10 mouse cellular contexts compared by ENCODE assay signal in the genomic region with DNA sequence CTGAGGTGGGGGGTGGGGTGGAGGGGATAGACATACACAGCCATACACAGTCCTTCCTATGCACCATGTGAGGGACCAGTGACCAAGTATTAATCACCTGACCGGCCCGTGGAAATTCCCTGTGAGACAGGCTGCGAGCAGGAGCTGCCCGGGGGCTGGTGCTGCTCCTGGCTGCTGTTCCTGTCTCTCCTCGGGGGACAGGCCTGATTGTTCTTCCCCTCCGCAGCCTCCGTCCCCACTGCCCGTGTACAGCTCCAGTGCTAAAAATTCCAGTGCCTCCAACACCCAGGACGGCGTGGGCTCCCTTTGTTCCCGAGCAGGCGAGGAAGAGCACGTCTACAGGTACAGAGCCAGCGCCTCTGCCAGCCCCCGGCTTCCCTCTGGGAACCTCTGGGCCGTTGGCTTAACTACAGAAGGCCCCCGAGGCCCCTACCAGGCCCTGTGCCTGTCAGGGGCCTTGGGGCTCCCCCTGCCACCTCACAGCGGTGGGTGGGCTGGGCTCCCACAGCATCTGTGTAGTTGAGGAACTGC. TPM values are rescaled to one million over a fixed set of nuclear protein-coding genes. Genes with fewer than 3 reads are reported as not detected.
DNase-seq lines count a peak whose midpoint lies in the region; ATAC-seq and TF ChIP-seq lines count a peak whose summit lies in the region.
"Had no signal": no experiment of that assay in that cellular context is flagged by ENCODE, and none has a peak within 500 bp of the region (broad histone marks: within the 10 kb centered on the region; RNA-seq: fewer than 3 reads in every experiment).

No protein-coding gene starts in this region.

- no peak for ATAC-seq in heart, embryonic 15.5 days (replicated peaks; ENCODE audit: insufficient number of reproducible peaks, insufficient read depth, low FRiP score, low read depth)
- ATAC-seq in intestine, postnatal 0 days = no peak

- H3K4me2 ChIP-seq in heart, embryonic 15.5 days = no peak overlapping the region; the same call in 1 of the 2 replicates
- peak overlapping the region; percentile 70 for H3K4me2 ChIP-seq in intestine, postnatal 0 days (replicated peaks; ENCODE audit: low read depth)

- no peaks in the 10 kb centered on the region for H3K9me3 ChIP-seq in heart, embryonic 15.5 days (replicated peaks)
- H3K9me3 ChIP-seq in embryonic facial prominence, embryonic 10.5 days = no peaks in the 10 kb centered on the region
- no peaks in the 10 kb centered on the region for H3K9me3 ChIP-seq in intestine, postnatal 0 days (ENCODE audit: control insufficient read depth)

- WGBS in heart, embryonic 15.5 days = 57% methylated on average over 18 of the region's 18 CpGs
- WGBS in lung, adult 2 months = 48% methylated on average over 18 of the region's 18 CpGs
- WGBS in embryonic facial prominence, embryonic 10.5 days = 51% methylated on average over 18 of the region's 18 CpGs
- WGBS in intestine, postnatal 0 days = 66% methylated on average over 18 of the region's 18 CpGs

- TF ChIP-seq CTCF in lung, adult 2 months (IDR thresholded peaks at IDR 0.05; ENCODE audit: insufficient read depth, low read length) = no peak
- no peak for TF ChIP-seq CTCF in intestine, postnatal 0 days (IDR thresholded peaks at IDR 0.05; ENCODE audit: low read depth)

- H3K4me3 ChIP-seq in heart, embryonic 15.5 days = no peak overlapping the region
- peak overlapping the region; percentile 57 for H3K4me3 ChIP-seq in lung, adult 2 months (replicated peaks; ENCODE audit: extremely low read depth, low read depth, low read length)
- peak overlapping the region; percentile 16; the same call in 1 of the 2 replicates for H3K4me3 ChIP-seq in embryonic facial prominence, embryonic 10.5 days
- H3K4me3 ChIP-seq in intestine, postnatal 0 days (ENCODE audit: low read depth, low read length) = no peak overlapping the region; the same call in 1 of the 2 replicates
- H3K4me3 ChIP-seq: erythroblast, embryonic 14.5 days had no signal

- peaks cover 37% of the 10 kb centered on the region for H3K4me1 ChIP-seq in heart, embryonic 15.5 days (replicated peaks)
- peaks cover 20% of the 10 kb centered on the region for H3K4me1 ChIP-seq in lung, adult 2 months (ENCODE audit: control insufficient read depth, insufficient read depth, low read length)
- H3K4me1 ChIP-seq in embryonic facial prominence, embryonic 10.5 days = peaks cover 68% of the 10 kb centered on the region
- peaks cover 5% of the 10 kb centered on the region; the same call in 1 of the 2 replicates for H3K4me1 ChIP-seq in intestine, postnatal 0 days (replicated peaks; ENCODE audit: control insufficient read depth, insufficient read depth, low read length)

- no peaks in the 10 kb centered on the region for H3K27me3 ChIP-seq in heart, embryonic 15.5 days
- H3K27me3 ChIP-seq in embryonic facial prominence, embryonic 10.5 days (replicated peaks; ENCODE audit: low read depth, poor library complexity, severe bottlenecking) = no peaks in the 10 kb centered on the region
- H3K27me3 ChIP-seq in intestine, postnatal 0 days (replicated peaks; ENCODE audit: control insufficient read depth, insufficient read depth, low read length) = no peaks in the 10 kb centered on the region

- no peak for DNase-seq in heart, adult 9 months (ENCODE audit: low spot score in 2 of 2)
- DNase-seq in lung, adult 2 months = no peak
- no peak for DNase-seq in lung, adult 18-20 months
- DNase-seq in embryonic facial prominence, embryonic 10.5 days (ENCODE audit: low spot score) = no peak
- DNase-seq in right cerebral cortex, adult 2 months (ENCODE audit: low spot score in 2 of 2) = no peak
- DNase-seq: midbrain, embryonic 14.5 days; thymus, postnatal 4 days had no signal

- H3K36me3 ChIP-seq in heart, embryonic 15.5 days = peaks cover 29% of the 10 kb centered on the region
- H3K36me3 ChIP-seq in embryonic facial prominence, embryonic 10.5 days (replicated peaks) = peaks cover 60% of the 10 kb centered on the region
- peaks cover 57% of the 10 kb centered on the region for H3K36me3 ChIP-seq in intestine, postnatal 0 days (ENCODE audit: control insufficient read depth, insufficient read depth)

- H3K9ac ChIP-seq in heart, embryonic 15.5 days = no peak overlapping the region
- H3K9ac ChIP-seq in intestine, postnatal 0 days (ENCODE audit: low read depth, low read length) = no peak overlapping the region

- no peak for TF ChIP-seq POLR2A in lung, adult 2 months (IDR thresholded peaks at IDR 0.05; ENCODE audit: borderline replicate concordance, extremely low read depth, low read depth, low read length)

- peak overlapping the region; percentile 87 for H3K27ac ChIP-seq in heart, embryonic 15.5 days
- H3K27ac ChIP-seq in embryonic facial prominence, embryonic 10.5 days (replicated peaks) = peak overlapping the region; percentile 81
- H3K27ac ChIP-seq in intestine, postnatal 0 days (ENCODE audit: low read depth, low read length) = no peak overlapping the region; the same call in 1 of the 2 replicates

RNA-seq across cellular contexts. Expression of gene Rplp0, which starts 14.5 kb away (rescaled TPM):
- 925 and 1,001 TPM in 2 replicates for polyA plus RNA-seq in heart, embryonic 15.5 days (2015; fragmentation: Nextera tagmentation; extraction: Ambion mirVana)
- polyA plus RNA-seq in lung, adult 2 months (2012; rRNA removed) = 1,185 and 1,411 TPM in 2 replicates
- 1,413 and 1,489 TPM in 2 replicates for polyA plus RNA-seq in embryonic facial prominence, embryonic 10.5 days (2016; fragmentation: Nextera tagmentation; extraction: Ambion mirVana)
- polyA plus RNA-seq in intestine, postnatal 0 days (2015; fragmentation: Nextera tagmentation; extraction: Ambion mirVana) = 832 and 868 TPM in 2 replicates

RNA-seq across cellular contexts. Expression of gene Gcn1l1, which starts 20.3 kb away (rescaled TPM):
- polyA plus RNA-seq in heart, embryonic 15.5 days (2015; fragmentation: Nextera tagmentation; extraction: Ambion mirVana) = 20.9 and 28.8 TPM in 2 replicates
- polyA plus RNA-seq in lung, adult 2 months (2012; rRNA removed) = 36.8 and 52.8 TPM in 2 replicates
- polyA plus RNA-seq in embryonic facial prominence, embryonic 10.5 days (2016; fragmentation: Nextera tagmentation; extraction: Ambion mirVana) = 65.0 and 65.1 TPM in 2 replicates
- polyA plus RNA-seq in intestine, postnatal 0 days (2015; fragmentation: Nextera tagmentation; extraction: Ambion mirVana) = 9.3 and 9.6 TPM in 2 replicates

RNA-seq across cellular contexts. Expression of gene Pxn, which starts 38.2 kb away (rescaled TPM):
- 33.5 and 46.2 TPM in 2 replicates for polyA plus RNA-seq in heart, embryonic 15.5 days (2015; fragmentation: Nextera tagmentation; extraction: Ambion mirVana)
- 214 and 226 TPM in 2 replicates for polyA plus RNA-seq in lung, adult 2 months (2012; rRNA removed)
- 50.3 and 50.6 TPM in 2 replicates for polyA plus RNA-seq in embryonic facial prominence, embryonic 10.5 days (2016; fragmentation: Nextera tagmentation; extraction: Ambion mirVana)
- polyA plus RNA-seq in intestine, postnatal 0 days (2015; fragmentation: Nextera tagmentation; extraction: Ambion mirVana) = 65.1 and 71.1 TPM in 2 replicates

Comparison
In these comparisons a context has a peak if more than half of its experiments do, and no peak if none do; other contexts are left out.
1. H3K4me3 ChIP-seq: peak in lung, adult 2 months (single experiment) and embryonic facial prominence, embryonic 10.5 days (single experiment); none in heart, embryonic 15.5 days (single experiment) and intestine, postnatal 0 days (single experiment).